Mouse (Mus musculus): ENCODE data around the gene Ski.

The Ski gene

DNA sequence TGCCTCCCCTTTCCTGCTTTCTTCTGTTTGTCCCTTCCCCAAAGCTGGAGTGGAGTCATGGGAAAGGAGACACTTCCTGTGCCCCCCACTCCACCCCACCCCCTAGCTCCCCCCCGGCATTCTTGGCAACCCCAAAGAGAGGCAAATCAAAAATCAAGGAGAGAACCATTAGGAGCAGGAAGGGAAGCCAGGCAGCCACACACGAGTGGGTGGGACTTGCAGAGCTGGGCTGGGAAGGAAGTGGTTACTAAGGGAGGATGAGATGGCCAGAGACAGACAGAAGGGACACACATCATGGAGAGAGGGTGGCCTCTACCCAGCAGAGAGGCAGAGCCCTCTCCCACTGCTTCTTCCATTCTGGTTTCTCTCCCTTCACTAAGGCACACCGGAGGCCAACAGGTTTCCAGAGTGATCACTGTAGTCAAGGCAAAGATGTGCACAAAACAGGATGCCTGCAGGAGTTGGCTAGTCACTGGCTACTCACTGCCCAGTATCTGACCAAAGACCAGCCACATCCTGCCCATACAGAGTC is 43.3 kb downstream of the Ski start:
- in situ Hi-C loops (cut with MboI, MseI), result no loop called here

DNA sequence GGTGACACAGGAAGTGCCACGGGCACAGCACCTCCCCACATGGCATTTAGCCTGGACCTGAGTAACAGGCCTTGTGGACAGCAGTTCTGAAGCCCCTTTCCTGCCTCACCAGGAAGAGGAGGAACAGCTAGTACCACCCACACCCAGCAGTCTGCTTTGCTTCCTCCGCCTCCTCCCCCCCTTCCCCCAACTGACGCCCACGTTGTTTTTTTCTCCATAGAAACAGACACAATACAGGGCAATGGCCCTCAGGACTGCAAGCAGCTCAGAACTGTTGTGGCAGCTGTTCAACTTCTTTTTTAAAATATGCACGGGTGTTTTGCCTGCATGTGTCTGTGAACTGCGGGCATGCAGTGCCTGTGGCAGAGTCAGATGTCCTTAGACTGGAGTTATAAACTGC is 44.1 kb downstream of the Ski start:
- in situ Hi-C loops (cut with MboI, MseI), result no loop called here

DNA sequence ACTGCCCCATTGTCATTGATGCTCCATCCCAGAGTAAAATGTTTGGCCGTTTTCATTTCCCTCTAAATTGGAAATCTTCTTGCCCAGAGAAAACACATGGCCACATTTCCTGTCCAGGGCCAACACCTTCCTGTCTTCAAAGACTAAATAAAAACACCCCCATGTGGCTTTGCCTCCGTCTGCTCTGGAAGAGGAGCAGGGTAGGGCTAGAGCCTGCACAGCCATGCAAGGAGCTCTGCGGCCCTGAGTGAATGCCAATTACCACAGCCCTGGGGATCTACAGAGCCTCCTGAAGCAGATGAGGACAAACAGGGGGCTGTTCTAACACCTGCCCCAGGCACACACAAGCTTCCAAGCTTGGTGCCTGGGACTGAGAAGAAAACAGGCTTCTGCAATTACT is 46.2 kb downstream of the Ski start:
- in situ Hi-C loops (cut with MboI, MseI), result no loop called here

DNA sequence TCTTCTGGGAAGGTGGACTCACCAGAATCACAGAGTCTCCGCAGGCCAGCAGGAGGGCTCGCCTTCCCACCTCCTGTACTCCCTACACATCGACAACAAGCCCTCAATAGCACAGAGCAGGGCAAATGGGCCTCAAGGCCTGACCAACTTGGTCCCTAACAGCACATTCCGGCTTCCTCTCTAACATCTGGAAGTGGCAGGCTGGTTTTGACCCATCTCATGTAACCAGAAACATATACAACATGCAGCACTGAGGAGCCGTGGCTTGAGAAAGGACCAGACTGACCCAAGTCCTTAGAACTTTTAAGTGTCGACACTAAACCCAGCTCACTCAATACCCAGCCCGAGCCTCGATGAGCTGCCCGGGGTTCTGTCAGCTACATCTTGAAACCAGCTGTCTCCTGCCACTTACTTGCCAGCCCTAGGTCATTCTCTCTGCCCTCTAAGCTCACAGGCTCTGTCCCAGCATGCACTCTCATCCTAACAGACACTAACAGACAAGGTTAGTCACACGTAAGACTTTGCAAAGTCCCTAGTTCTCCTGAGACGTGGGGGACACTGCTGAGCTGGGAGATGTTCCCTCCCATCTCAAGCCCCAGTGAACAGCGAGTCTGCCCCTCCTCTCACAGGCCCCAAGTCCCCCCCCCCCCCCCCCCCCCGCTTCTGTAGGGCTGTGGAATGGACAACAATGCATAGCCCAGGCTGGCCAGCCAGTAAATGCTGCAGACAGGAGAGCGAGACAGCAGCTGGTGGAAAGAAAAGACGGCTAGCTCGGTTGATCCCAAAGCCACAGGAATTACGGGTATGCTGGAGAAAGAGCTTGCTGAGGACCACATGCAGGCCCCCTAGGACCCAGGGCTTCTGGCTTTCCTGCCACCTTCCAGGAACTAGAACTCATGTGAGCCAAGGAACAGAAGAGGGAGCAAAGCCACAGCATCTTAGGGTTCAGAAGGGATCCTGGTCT is 48.3 kb downstream of the Ski start:
- in situ Hi-C loops (cut with MboI, MseI), result no loop called here

DNA sequence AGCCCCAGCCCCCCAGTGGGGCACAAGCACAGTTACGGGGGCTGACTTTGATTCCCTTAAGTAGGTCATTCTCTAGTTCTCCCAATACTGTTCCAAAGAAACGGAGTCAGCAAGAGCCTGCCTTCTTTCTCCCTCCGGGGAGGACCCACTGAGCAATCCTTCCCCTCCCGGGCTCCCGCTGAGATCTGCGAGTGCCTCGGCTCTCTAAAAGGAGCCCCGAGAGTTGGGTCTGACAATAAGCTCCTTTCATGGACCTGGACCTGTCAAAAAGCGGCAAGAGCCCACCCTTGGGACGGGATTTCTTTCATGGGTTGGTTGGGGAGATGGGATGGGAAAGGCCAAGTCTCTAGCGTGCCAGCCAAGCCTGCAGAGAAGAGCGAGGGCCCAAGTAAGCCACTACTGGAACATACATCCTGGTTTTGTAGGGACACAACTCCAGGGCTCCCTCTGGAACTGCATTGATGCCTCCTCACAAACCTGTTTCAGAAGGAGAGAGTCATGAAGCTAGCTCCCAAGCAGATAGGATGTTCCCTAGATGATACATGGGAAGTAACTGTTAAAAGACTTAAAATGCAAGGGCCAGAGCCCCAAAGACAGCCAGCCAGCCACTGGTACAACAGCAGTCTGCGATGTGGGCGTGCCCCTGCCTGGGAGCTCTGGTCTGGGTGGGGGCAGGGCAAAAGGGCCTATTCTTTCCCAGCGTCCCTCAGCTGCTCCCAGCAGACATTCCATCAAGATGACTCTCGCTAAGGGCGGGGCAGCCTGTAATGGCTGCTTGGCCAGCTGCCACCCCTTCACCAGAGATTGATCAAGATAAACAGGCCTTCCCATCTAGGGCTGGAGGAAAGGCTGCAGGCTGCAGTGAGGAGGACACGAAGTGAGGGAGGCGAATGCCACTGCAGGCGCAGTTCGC is 49.2 kb downstream of the Ski start:
- in situ Hi-C loops (cut with MboI, MseI), result no loop called here

DNA sequence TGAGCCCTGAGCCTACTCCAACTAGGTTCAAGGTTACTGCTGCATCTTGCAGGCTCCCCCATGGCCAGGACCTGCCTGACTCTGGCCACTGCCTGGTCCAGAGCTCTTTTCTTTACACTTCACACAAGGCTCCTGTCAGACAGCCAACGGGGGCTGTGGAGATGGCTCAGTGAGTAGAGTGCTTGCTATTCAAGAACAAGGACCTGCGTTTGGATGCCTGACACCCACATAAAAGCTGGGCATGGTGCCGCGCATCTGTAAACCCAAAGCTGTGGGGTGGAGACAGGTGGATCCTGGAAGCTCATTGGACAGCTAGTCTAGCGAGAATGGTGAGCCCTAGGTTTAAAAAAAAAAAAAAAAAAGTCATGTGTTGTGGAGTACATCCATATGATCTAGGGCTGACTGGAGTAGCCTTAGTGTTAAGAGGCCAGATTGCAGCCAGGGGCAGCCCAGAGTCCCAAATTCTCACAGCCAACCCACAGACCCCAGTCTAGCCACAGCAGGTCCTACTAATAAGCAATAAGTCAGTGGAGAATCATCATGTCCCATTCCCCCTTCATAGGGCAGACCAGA is 50.3 kb downstream of the Ski start:
- in situ Hi-C loops (cut with MboI, MseI), result no loop called here

DNA sequence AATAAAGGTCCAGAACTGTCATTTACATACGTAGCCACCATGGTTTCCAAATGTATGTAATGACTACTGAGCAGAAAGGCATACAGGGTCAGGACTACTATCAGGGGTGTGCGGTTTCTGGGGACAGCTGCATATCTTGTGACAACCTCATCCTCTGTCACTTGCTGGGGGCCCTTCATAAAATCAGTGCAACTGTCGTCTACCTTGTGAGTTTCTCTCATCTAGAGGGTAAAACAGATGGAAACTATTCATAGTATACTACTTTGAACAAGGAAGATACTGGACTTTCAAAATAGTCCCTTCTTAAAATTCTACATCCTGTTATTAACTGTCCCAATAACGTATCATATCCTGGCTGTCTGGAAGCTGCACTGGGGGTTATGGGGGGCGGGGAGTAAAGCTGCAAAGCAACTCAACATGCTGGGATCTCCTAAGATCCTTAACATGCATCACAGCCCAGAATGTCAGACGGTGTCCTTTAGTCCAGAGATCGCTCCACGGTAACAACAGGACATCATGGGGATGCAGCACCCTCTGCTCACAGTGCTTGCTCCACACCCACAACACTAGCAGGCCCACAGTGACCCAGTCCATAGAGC is 51.7 kb downstream of the Ski start:
- in situ Hi-C loops (cut with MboI, MseI), result no loop called here

DNA sequence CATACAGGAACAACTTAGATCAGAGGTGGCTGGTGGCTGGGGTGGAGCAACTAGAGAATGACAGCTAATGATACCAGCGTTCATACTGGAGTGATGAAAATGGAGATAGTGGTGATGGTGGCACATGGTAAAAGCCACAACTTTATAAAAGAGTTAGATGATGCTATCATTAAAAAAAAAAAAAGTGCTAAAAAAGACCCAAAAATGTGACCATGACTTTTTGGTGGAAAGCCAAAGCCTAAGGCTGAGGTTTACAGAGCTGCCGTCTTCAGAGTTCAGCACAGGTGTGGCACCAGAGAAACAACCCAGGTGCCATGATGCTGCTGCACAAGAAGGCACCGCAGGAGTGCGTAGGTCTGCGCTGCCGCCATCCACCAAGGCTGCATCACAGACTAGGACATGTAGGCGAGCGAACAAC is 53.5 kb downstream of the Ski start:
- in situ Hi-C loops (cut with MboI, MseI), result no loop called here

DNA sequence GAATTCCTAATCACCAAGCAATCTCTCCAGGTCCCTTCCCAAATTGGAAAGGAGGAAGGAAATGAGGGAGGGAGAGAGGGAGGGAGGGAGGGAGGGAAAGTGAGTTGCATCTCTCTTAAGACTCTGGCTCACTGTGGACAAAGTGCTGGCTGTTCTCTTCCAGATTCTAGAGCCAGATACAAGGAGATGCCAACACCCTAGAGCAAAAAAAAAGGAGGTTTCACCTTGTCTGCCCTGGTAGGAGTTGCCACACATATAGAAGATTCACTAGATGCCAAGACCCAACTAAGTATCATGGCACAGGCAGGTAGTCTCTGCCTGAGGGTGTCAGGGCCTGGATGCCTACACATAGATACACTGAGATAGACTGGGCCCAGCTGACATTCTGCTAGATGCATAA is 56.5 kb downstream of the Ski start:
- in situ Hi-C loops (cut with MboI, MseI), result no loop called here

DNA sequence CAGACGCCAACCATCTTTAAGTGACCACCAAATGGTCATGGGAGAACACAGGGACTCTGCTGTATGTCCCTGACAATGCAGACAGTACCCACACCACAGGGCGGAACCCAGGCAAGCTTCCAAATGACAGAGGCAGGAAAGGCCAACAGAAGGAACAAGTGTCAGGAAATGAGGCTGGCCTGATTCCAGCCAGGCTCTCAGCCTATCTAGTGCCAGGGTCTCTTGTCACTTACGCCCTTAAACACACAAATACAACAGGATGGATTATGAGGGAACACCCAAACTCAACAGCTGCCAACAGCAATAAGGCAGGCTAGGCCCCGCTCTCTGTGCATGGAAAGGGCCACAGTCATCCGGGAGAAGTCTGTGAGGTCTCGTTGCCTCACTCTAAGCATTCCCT is 57.8 kb downstream of the Ski start:
- in situ Hi-C loops (cut with MboI, MseI), result loop anchor here (5.0 kb wide), 1 partner anchor 67 kb away; no protein-coding TSS in a partner anchor

DNA sequence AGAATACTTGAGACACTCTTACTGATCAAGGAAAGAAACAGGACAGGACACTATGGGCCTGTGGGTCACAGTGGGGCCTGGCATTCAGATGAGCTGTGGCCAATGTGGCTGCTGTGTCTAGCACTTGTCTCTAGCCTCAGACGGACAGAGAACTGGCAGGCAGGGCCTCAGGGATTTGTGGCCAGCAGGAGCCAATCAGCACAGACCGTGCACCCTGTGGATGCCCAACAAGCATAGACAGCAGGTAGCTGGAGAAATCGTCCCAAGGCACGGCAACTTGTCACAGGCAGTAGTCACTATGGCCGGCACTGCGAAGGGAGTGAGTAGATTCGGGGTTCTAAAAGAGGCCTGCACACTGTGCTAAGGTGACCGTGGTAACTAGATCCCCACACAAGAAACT is 58.7 kb downstream of the Ski start:
- in situ Hi-C loops (cut with MboI, MseI), result loop anchor here (5.0 kb wide), 1 partner anchor 66 kb away; no protein-coding TSS in a partner anchor

DNA sequence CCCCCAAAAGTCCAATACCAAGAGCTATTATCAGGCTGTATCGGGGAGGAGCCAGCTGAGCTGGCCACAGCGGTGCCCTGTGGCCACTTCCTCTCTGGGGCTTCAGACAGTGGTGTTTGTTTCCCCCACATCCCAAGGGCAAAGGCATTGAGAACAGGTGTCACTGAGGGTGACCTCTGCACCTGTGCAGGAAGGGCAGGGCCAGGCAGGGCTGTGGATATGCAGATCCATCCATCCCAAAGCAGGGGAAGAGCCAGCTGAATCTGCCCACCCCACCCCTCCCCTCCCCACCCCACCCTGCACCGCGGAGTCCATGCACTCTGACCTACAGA is 59.1 kb downstream of the Ski start:
- in situ Hi-C loops (cut with MboI, MseI), result loop anchor here (5.0 kb wide), 1 partner anchor 66 kb away; no protein-coding TSS in a partner anchor

DNA sequence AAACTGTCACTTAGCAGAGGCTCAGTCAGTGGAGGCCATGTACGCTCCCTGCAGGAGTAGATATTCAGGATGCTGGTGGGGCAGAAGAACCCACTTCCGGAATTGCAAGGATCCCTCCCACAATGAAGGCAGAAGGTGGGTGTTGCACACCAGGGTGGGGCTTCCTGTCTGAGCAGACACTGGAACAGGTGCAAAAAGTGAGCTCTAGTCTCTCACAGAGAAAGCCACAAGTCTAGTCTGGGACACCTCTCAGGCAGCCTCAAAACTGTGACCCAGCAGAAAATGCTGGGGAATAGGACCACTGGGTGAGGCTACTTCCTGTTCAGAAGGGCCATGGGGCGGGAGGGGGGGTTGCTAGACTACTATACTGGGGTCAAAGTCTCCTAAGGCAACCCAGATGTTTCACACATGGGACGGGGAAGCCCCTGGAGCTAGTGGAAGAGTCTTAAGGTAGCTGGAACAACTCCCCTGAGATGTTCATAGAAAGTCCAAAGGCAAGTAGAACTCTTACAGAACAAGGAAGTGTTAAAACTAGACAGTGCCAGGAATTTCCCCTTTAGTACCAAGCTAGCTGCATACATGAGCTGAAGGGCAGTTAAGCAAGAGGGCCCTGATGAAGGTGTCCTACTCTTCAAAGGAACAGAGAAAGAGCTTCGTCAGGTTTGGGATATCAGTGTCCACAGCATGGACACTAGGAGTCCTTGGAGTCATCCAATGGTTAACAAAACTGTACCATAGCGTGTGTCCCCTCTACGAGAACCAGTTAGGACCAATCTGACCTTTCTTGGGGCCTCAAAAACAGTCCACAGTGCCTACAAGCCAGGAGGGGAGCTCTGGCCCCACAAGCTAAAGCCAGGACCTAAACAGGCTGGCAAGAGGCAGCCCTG is 59.7 kb downstream of the Ski start:
- in situ Hi-C loops (cut with MboI, MseI), result loop anchor here (5.0 kb wide), 1 partner anchor 65 kb away; no protein-coding TSS in a partner anchor

DNA sequence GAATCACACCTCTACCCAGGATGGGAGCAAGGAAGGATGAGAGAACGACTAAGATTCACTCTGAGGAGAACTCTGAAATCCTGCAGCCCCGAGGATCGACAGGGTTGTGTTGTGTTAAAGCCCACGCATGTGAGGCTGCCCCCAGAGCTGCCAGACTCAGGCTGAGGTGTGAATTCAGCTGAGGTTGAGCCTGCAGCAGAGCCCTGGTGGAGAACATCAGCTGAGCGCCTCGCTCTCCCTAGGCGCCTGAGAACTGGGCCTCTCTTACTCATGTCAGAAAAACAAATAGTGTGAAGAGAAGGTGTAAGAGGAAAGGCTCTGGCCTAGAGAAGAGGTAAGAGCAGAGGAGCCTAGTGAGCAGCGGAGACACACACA is 63.9 kb downstream of the Ski start:
- in situ Hi-C loops (cut with MboI, MseI), result no loop called here

DNA sequence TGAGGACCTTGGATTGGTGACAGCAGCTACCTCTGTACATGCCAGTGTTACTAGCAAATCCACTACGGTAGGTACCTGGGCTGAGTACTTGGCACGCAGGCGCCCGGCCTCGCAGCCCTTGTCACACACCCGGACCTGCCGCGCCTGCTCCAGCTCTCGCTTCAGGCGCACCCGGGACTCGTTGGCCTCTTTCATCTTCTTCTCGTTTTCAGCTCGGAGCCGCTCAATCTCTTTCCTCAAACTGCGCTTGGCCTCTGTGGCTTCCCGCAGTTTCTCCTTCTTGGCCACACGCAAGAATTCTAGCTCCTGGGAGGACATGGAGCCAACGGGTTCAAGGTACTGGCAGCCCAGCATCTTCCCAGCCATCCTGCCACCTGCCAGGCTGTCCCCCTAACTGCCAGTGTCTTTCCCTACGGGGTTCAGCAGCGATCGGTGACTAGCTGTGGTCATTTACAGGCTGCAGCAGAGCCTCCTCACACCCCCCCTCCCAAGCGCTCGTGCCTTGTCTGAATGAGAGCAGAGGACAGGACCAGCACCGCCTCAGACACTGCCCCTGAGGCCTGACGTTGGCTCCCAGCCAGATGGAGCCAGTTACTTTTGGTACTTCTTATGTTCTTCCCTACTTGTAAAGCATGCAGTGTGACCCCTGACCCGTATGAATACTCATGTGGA is 64.4 kb downstream of the Ski start:
- in situ Hi-C loops (cut with MboI, MseI), result no loop called here

DNA sequence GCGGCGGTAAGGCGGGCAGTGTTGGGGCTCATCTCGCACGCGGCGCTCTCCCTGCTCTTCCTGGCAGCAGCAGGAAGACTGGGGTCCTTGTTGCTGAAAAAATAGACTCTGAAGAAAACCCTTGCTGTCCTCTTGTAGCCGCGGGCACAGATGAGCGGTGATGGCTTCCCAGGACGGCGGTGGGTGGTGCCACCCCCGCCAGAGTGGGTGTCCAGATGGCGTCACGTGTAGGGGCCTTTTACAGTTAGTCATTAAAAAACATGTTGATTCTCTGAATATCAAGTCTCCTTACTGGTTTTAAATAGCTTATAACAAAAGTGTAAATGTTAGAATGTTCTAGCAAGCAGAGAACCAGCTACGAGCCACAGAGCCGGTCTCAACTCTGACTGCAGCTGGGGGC is 65.7 kb downstream of the Ski start:
- in situ Hi-C loops (cut with MboI, MseI), result no loop called here

DNA sequence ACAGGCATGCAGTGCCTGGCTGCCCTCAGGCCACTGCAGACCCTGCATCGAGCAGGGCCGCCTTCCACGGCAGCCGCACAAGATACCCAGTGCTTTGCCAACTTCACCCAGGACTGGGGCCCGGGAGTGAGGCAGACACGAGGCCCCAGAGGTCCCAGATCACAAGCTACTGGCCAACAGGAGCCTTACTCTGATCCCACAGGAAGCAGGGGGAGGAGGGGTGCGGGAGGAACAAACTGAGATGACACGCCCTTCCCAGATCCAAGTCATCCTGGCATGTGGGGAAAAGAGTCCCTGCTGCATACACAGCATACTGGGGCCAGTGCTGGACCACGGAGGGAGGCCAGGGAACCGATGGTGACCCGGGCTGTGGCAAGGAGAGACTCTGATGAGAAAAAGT is 67.4 kb downstream of the Ski start:
- in situ Hi-C loops (cut with MboI, MseI), result no loop called here

DNA sequence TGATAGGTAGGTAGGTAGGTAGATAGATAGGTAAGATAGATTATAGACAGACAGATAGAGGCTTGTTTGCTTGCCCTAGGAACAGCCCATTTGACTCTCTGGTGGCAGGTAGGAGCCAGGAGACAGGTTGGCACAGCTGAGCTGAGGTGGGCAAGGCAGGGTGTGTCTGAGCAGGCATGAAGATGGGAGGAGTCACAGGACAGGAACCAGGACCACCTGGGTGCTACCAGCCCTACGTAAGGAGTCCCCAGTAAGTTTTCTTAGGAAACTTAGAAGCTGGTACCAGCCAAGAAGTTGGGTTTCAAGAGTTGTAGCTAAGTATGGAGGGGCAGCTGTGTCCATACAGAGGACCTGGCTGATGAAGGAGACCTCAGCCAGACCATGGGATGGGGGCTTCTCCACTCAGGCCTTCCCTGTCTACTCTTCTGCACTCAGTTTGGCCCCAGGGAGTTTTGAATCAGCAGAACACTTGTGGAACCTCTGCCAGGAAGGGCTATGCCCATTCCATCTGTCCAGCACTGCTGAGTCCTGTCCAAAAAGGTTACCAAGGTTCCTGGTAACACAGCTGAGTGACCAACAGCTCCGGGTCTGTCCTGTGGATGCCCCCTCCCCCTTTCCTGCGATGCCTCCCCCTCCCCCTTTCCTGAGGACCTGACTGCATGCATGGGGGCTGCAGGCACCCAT is 68.9 kb downstream of the Ski start:
- in situ Hi-C loops (cut with MboI, MseI), result no loop called here

DNA sequence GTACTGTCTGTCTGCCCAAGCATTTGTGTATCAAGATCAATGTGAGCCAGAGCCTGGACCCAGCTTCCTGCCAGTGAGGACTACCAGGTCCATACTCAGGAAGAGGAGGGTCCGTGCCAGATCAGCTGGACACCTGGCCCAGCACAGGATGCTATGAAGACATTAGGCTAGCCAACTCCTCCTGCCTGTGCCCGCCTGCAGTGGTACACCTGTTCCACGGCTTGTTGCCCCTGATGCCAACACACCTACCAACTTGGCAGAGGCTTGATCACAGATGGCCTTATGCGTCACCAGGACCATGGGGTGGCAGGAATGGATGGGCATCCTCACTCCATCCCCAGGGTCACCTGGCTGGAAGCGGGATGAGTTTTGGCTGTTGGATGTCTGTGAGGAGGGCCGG is 69.9 kb downstream of the Ski start:
- in situ Hi-C loops (cut with MboI, MseI), result no loop called here
